Mouse (Mus musculus): ENCODE results near the gene Trim38. TPM values are rescaled to one million over a fixed set of nuclear protein-coding genes. Genes with fewer than 3 reads are reported as not detected.
A peak's percentile ranks its signal among the peaks of the same experiment; 100 is the strongest.

The Trim38 gene
- total and polyA plus RNA-seq, 3 experiments: 0.11 TPM; not detected in 2

- no peak for DNase-seq (ENCODE audit: extremely low read depth)
- H3K9ac ChIP-seq (ENCODE audit: insufficient read depth, low read depth): peak overlapping the region; percentile 98
- H3K9me3 ChIP-seq (replicated peaks; ENCODE audit: low read length): no peaks in the 10 kb centered on the region
- peak overlapping the region; percentile 45 to 49 (median 48) for H3K4me3 ChIP-seq (replicated peaks in 1 of 3; ENCODE audit: low read depth in 2 of 3, low read length in 2 of 3, poor library complexity in 1 of 3)
- H3K27ac ChIP-seq (ENCODE audit: insufficient read depth, low read depth): peak overlapping the region; percentile 84
- TF ChIP-seq SIN3A (IDR thresholded peaks at IDR 0.05; ENCODE audit: low read length) (peak; percentile 40; the same call in 1 of the 2 replicates), TBP (conservative IDR thresholded peaks at IDR 0.05; ENCODE audit: low read depth, low read length) (no peak), PAX5 (IDR thresholded peaks at IDR 0.05; ENCODE audit: low read length) (no peak), GABPA (IDR thresholded peaks at IDR 0.05; ENCODE audit: insufficient replicate concordance, low read depth, low read length) (no peak), ELF1 (IDR thresholded peaks at IDR 0.05; ENCODE audit: low read depth, low read length) (no peak), NELFE (IDR thresholded peaks at IDR 0.05; ENCODE audit: low read depth, low read length) (no peak; the same call in 1 of the 2 replicates), POLR2AphosphoS2 (IDR thresholded peaks at IDR 0.05; ENCODE audit: low read depth, low read length) (no peak), JUN (IDR thresholded peaks at IDR 0.05; ENCODE audit: insufficient read depth, low read depth, low read length) (peak; percentile 30; the same call in 1 of the 2 replicates), MYC (IDR thresholded peaks at IDR 0.05; ENCODE audit: low read depth, low read length) (no peak; the same call in 1 of the 2 replicates), BHLHE40 (IDR thresholded peaks at IDR 0.05; ENCODE audit: low read depth, low read length) (0 out of 2 replicates have a peak, but pooled peaks have one; percentile 28), ZKSCAN1 (IDR thresholded peaks at IDR 0.05; ENCODE audit: borderline replicate concordance, low read depth, low read length) (no peak), MXI1 (IDR thresholded peaks at IDR 0.05; ENCODE audit: low read depth, low read length) (no peak), CTCF (conservative IDR thresholded peaks at IDR 0.05 in 1 of 2, IDR thresholded peaks at IDR 0.05 in 1 of 2; ENCODE audit: low read depth in 2 of 2, low read length in 2 of 2) (no peak), ZC3H11A (IDR thresholded peaks at IDR 0.05; ENCODE audit: low read depth, low read length) (no peak), E2F4 (IDR thresholded peaks at IDR 0.05; ENCODE audit: insufficient replicate concordance, low read depth, low read length) (0 out of 2 replicates have a peak, but pooled peaks have one; percentile 40), NRF1 (IDR thresholded peaks at IDR 0.05; ENCODE audit: low read depth, low read length) (no peak), EP300 (IDR thresholded peaks at IDR 0.05; ENCODE audit: low read length) (peak; percentile 43; the same call in 1 of the 2 replicates), MAX (IDR thresholded peaks at IDR 0.05; ENCODE audit: low read length) (no peak; the same call in 1 of the 2 replicates), ZNF384 (IDR thresholded peaks at IDR 0.05; ENCODE audit: low read depth, low read length) (no peak), CHD2 (IDR thresholded peaks at IDR 0.05; ENCODE audit: low read length) (0 out of 2 replicates have a peak, but pooled peaks have one; percentile 10), ETS1 (conservative IDR thresholded peaks at IDR 0.05; ENCODE audit: low read depth, low read length) (no peak), POLR2A (IDR thresholded peaks at IDR 0.05; ENCODE audit: low read depth, low read length) (no peak; the same call in 1 of the 2 replicates), USF2 (conservative IDR thresholded peaks at IDR 0.05; ENCODE audit: low read depth, low read length) (no peak), UBTF (IDR thresholded peaks at IDR 0.05; ENCODE audit: low read depth, low read length) (no peak), MAFK (IDR thresholded peaks at IDR 0.05; ENCODE audit: insufficient replicate concordance, low read length) (no peak), IRF4 (IDR thresholded peaks at IDR 0.05; ENCODE audit: low read depth, low read length) (0 out of 2 replicates have a peak, but pooled peaks have one; percentile 50), CHD1 (IDR thresholded peaks at IDR 0.05; ENCODE audit: low read depth, low read length) (no peak), HCFC1 (IDR thresholded peaks at IDR 0.05; ENCODE audit: low read depth, low read length) (0 out of 2 replicates have a peak, but pooled peaks have one; percentile 5), MEF2A (IDR thresholded peaks at IDR 0.05; ENCODE audit: borderline replicate concordance, low read depth, low read length) (no peak), KAT2A (IDR thresholded peaks at IDR 0.05; ENCODE audit: insufficient replicate concordance, low read length) (0 out of 2 replicates have a peak, but pooled peaks have one; percentile 33), MAZ (IDR thresholded peaks at IDR 0.05; ENCODE audit: low read depth, low read length) (no peak), USF1 (IDR thresholded peaks at IDR 0.05; ENCODE audit: low read depth, low read length) (no peak), ZMIZ1 (IDR thresholded peaks at IDR 0.05; ENCODE audit: low read depth, low read length) (no peak), TCF12 (IDR thresholded peaks at IDR 0.05; ENCODE audit: low read depth, low read length) (no peak), RAD21 (IDR thresholded peaks at IDR 0.05; ENCODE audit: low read depth, low read length) (no peak), JUND (conservative IDR thresholded peaks at IDR 0.05; ENCODE audit: low read depth, low read length) (peak; percentile 56; the same call in 1 of the 2 replicates), SMC3 (IDR thresholded peaks at IDR 0.05; ENCODE audit: low read depth, low read length) (no peak), RCOR1 (conservative IDR thresholded peaks at IDR 0.05; ENCODE audit: low read depth, low read length) (peak; percentile 29; the same call in 1 of the 2 replicates)
- peak overlapping the region; percentile 96 for H3K4me2 ChIP-seq (ENCODE audit: insufficient read depth, low read depth, poor library complexity, severe bottlenecking)
- H3K27me3 ChIP-seq (replicated peaks): no peaks in the 10 kb centered on the region
- no peaks in the 10 kb centered on the region for H3K79me2 ChIP-seq (replicated peaks; ENCODE audit: control insufficient read depth, extremely low read depth, insufficient read depth, poor library complexity, severe bottlenecking)
- H3K36me3 ChIP-seq (replicated peaks in 1 of 2; ENCODE audit: control insufficient read depth in 1 of 2, insufficient read depth in 1 of 2, low read length in 1 of 2): no peaks in the 10 kb centered on the region
- H3K4me1 ChIP-seq (ENCODE audit: control insufficient read depth in 1 of 2, insufficient read depth in 2 of 2): peaks cover 3 to 55% of the 10 kb centered on the region in 2 experiments; a peak in 3 of 4 replicates
- dilution Hi-C loops (cut with MboI; ENCODE audit: extremely low pct_ligation_motif_present, extremely low pct_unique_long_range_greater_than_20kb, low sequenced_read_pairs): no loop called here
- in situ Hi-C loops (cut with MboI; ENCODE audit: low pct_ligation_motif_present, low pct_unique_long_range_greater_than_20kb, low sequenced_read_pairs): loop anchor here (25.0 kb wide), 1 partner anchor 1723 kb away; the partner anchor contains the start of genes Hist1h2ag, Hist1h2ah, Hist1h2bj and Hist1h2bk
Observed at GRCm38 (mm10) chr13:23759916-23760239, 9.8 kb upstream of the Trim38 start.
